Mouse (Mus musculus) olfactory bulb, adult 2 months (tissue): ENCODE results near the gene Rcc1.

ENCODE experiments used
- CTCF ChIP-seq: fragments of 200-500 bp; IDR thresholded peaks from 2 replicates; pipeline ENCODE4 v1.5.1; 2012; ENCODE audit warnings: low read depth, mild to moderate bottlenecking, low read length, moderate library complexity; ENCODE audit not compliant: insufficient read depth
- POLR2A ChIP-seq: fragments of 200-500 bp; IDR thresholded peaks from 2 replicates; pipeline ENCODE4 v1.6.1; 2012; ENCODE audit warnings: mild to moderate bottlenecking, low read depth, low read length, moderate library complexity; ENCODE audit not compliant: insufficient read depth

DNA sequence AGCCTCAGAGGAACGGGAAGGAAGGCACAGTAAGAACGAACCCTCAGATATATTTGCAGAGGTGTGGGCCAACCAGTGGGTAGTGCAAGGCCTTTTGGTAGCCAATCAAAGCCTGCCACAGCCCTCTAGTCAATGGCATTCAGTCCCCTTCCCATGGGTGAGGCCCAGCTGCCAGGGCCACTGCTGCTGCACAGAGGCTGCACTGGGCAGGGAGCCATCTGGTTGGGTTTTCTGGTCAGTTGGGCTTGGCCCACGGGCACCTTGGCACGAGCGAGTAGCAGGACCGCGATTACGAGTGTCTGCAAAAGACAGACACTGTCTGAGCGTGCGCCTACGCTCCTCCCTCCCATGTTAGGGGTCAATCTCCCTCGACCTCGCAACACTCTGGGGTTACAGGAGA, 14.5 kb downstream of the Rcc1 start:
- TF ChIP-seq CTCF: no peak
- no peak for TF ChIP-seq POLR2A
